Mouse (Mus musculus) naive thymus-derived CD4-positive, alpha-beta T cell, adult 2 months (primary cell): ENCODE data around the gene Slc48a1.

Experiments
- DNase-seq: peaks from one replicate; pipeline ENCODE4 v3.0.0-alpha.2; 2011; ENCODE audit warnings: low read depth

Gene Slc48a1

GRCm38 (mm10) chr15:97807867-97808266 lies 29.5 kb downstream of the Slc48a1 start:
- no peak for DNase-seq

DNA sequence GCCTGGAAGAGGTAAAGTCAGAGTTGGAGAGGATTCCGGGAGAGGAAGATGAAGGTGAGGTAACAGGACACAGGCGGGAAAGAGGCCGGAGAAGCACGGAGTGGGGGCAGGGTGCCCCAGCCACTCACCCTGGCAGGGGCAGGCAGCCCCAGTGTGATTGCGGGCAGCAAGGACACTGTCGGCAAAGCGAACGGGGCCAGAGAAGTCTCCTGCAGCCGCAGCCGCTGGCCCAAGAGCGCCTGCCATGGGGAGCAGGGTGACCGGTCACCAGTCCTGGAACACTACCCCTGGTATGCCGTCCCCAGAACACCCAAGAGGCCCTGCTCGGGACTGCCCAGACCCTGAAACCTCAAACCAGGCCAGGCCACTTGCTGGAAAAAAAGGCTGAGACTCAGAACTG lies 30.2 kb downstream of the Slc48a1 start:
- DNase-seq = no peak

DNA sequence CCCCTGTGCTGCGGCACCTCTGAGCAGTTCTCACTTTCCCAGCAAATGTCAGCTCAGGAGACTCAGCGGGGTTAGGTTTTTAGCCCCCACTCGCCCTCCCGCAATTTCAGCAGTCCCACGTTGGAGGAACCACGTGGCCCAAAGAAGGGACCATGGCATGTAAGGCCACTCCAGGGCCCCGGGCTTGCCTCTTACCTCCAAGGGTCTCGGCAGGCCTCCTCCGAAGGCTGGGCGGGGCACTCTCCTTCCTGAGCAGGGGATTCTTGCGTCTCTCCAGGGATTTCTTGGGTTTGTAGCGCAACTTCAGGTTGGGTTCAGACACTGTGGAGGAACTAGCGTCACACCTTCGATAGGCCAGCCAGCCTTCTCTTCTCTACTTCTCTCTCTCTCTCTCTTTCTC lies 30.9 kb downstream of the Slc48a1 start:
- DNase-seq = no peak

DNA sequence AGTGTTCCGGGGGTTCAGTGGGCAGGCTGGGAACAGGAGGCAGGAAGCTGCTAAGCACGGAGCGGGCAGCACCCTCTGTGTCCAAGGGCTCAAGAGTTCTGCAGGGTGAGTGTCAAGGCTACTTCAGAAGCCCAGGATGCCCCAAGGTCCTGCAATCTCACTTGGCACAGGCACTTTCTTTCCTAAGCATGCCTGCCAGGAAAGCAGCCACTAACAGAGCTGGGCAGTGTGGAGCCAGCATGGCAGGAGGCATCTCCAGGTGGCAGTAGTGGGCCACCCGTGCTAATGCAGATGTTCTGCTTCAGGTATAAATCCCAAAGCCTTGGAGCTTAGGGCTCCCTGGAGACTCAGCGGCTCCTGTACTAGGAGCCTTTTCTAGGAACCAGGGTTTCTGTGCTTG lies 31.6 kb downstream of the Slc48a1 start:
- DNase-seq = no peak

GRCm38 (mm10) chr15:97810399-97810798 lies 32.1 kb downstream of the Slc48a1 start:
- DNase-seq = no peak

DNA sequence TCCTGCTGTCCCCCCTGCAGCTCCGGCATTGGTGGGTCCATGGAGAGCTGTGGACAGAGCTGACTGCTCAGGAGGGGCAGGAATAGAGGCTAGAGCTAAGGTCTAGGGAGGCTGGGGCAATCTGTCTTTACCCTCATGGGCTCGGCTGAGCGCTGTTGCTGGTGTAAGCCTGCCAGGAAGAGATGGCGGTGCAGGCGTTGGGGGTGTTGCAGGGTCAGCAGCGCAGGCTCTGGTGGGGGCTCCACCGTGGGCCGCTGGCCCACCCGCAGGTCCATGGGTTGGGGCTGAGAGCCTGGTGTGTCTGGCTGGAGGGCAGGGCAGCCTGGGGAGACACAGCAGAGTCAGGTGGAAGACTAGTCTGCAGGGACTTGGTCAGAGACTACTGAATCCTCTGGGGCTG lies 33.0 kb downstream of the Slc48a1 start:
- no peak for DNase-seq

DNA sequence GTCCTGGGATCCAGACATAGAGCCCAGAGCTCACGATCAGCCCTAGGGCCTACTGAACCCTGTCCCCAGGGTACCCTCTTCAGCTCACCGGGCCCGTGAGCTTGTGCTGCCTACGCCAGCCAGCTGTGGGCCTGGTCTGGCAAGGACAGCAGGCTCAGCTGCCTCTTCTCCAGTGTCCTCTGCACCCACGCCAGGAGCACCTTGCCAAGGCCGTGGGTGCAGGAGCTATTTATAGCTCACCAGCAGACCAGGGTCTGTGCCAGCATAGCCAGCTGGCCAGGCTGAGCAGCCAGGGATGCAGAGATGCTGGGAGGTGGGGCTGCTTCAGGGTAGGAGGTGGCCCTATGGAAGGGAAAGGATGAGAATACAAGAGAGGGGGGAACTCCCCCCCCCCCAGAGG lies 33.8 kb downstream of the Slc48a1 start:
- DNase-seq = no peak

- DNase-seq = no peak
Measured at GRCm38 (mm10) chr15:97812875-97813274, 34.6 kb downstream of the Slc48a1 start.

DNA sequence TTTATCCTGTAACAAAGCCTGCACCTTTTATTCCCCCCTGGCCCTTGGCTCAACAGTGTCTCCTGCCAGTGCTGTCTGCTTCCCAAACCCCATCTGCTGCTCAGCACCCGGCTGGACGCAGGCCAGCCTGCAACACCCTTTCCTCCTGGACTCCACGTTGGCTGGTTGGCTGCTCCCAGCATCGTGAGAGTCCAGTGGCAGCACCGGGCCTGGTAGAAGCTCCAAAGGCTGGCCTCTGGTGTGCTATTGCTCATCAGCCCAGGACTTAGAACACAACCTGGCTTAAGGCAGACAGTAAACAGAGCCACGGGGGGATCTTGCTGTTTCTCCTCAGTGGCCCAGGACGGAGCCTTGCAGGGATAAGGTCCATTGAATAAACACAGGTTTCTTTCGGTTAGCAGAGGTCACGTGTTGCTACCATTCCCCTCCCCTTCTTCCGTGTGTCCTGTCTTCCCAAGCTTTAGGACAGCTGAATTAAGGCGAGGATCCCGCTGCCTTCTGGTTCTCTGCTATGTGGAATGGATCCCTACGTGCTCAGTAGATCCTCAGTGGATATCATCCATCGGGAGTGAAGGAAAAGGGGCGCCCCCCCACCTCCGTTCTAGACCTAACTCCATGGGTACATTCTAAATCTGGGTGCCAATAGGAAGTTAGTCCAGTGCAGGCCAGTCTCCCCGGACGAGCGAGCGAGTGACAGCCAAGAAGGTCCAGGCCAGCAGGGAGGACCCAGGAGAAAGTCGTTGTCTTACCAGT lies 35.3 kb downstream of the Slc48a1 start:
- no peak for DNase-seq

DNA sequence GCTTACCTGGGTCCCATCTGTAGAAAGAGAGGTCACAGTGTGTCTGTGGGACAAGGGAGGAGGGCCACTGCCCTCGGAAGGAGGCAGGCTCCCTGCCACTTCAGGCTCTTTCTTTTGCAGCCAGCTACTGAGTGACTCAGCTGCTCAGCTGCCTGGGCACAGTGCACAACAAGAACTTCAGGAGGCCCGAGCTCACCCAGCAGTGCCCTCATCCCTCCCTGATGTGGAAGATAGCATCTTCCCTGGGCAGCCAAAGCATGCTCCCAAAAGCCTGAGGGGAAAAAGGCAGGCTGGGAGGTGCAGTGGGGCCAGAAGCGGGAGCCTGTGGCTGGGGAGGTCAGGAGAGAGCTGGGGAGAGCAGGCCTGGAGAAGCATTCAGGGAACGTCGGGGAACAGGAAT lies 36.4 kb downstream of the Slc48a1 start:
- DNase-seq = no peak

DNA sequence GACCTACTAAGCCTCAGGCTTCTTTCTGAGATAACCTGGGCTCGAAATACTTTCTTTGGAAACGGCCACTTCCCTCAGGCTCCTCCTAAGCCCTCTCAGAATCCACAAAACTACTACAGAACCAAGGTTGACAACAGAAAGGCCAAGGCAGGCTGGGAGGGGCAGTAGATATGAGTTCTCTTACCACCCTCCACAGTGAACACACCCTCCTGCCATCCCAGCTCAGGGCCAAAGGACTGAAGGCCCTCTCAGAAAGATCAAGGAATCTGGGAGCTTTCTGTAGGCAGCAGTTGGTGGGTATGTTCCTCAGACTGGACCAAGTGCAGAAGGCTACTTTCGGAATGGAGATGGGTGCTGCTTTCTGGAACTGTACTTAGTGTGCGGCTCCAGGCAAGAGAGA lies 36.9 kb downstream of the Slc48a1 start:
- DNase-seq = no peak

- no peak for DNase-seq
Measured at GRCm38 (mm10) chr15:97816199-97816994, 38.1 kb downstream of the Slc48a1 start.

DNA sequence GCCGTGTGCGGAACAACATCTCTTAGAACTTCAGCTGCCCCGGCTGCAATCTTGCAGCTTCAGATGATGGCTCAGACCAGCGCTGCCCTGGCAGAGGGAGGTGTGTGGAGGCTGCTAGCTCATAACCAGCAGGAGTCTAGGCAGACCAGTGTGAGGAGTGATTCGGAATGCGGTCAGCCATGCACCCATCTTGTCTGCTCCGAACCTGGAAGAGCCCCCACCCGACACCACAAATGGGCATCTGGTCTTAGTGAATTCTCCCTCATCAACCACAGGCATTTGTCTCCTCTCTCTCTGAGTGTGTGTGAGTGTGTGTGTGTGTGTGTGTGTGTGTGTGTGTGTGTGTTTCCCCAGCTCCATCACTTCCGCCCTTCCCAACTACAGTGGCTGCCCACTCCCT lies 41.6 kb downstream of the Slc48a1 start:
- no peak for DNase-seq

- DNase-seq = peak; percentile 79
Measured at GRCm38 (mm10) chr15:97821321-97821982, 43.1 kb downstream of the Slc48a1 start.

GRCm38 (mm10) chr15:97821983-97822363 lies 43.7 kb downstream of the Slc48a1 start:
- no peak for DNase-seq

DNA sequence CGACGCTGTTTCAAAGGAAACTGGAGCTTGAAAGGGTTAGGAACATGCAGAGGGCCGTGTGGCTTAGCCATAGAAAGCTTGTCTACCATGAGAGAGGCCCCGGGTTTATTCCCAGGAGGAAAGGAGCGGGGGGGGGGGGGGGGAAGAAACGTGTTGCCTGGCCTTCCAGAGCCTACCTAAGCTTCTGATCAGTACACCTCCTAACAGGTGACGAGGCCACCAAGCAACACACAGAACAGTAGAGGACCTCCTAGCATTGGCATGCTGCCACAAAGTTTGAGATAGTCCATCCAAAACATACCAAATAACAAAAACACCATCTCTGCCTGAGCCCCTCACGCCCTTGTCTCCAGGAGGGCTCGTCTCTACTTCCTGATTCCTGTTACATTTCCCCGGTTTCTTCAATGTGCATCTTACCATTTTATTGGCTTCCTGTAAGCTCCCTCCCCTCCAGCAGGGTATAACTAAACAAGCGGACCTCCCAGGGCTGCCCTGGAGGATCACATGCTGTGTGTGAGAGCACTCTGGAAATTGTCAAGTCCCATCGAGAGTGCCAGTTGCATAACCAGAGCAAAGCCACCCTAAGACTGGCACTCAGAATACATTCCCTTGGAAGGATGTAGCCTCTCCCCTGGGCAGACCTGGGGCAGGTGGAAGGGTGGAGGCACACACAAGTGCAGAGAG lies 44.4 kb downstream of the Slc48a1 start:
- DNase-seq = peak; percentile 42

DNA sequence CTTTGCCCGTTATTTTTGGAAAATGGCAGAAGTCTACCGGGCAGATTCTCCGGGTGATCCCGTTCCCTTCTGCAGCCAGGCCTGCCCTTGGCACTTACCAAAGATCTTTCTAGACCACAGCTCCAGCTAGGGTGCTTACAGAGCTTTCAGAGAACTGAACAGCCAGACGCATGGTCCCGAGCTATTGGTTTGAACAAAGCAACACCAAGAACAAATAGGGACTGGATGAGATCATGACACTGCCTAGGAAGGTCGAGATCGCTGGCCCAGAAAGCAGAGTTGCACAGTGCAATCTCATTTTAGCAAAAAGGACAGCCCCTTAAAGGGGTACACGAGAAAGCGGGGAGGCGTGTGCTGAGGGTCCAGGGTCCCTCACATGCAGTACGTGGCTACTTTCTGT lies 45.2 kb downstream of the Slc48a1 start:
- DNase-seq = no peak

- DNase-seq = no peak
Measured at GRCm38 (mm10) chr15:97824042-97824441, 45.7 kb downstream of the Slc48a1 start.

DNA sequence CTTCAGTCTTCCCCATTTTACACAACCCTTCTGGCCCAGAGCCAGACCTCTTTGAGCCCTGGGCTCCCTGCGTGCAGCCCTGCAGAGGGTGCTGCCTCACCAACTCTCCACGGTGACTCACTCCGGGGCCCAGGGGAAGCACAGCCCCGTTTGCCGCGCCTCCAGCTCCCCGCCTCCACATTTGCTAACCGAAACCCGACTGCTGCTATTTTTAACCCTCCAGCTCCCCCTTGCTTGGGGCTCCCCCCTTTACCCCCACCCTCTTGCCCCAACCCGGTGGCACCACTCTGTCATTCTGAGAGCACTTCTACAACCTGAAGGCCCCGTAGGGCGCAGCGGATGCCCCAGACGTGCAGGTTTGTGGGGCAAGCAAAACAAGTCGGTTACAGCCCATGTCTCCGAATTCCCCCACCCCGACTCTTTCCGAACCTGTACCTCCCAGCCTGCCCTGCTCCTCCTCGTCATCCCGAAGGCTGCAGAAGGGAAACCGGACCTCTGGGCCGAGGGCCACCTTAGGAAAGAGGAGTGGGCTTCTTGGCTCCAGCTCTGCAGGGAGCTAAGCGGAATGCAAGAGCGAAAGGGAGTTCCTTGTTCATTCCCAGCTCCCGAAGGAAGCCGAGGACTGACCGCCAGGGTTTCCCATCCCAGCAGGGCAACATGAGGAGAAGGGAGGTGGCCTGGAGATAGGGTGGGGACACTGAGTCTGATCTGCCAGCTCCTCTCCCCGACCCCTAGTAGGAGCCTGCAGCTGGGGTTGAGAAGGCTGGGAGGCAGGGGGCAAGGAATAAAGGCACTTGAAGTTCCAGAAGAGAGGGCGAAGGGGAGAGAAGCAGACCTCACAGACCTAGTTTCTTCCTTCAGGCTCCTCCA lies 47.0 kb downstream of the Slc48a1 start:
- DNase-seq = peak; percentile 94

- DNase-seq = peak; percentile 15
Measured at GRCm38 (mm10) chr15:97825941-97826587, 47.7 kb downstream of the Slc48a1 start.
